Mouse (Mus musculus) frontal cortex, postnatal 36 days (tissue): ENCODE results near the gene Rps27a.

Experiments used
- DNase-seq, 2 experiments: peaks; one replicate each; pipeline ENCODE4 v3.0.0; 2022; ENCODE audit warnings: low spot score in 2 of 2

Gene Rps27a

GRCm38 (mm10) chr11:29512818-29513535, 34.9 kb downstream of the Rps27a start:
- no peak for DNase-seq

GRCm38 (mm10) chr11:29509421-29509820, 38.5 kb downstream of the Rps27a start:
- no peak for DNase-seq

- no peak for DNase-seq
Measured at GRCm38 (mm10) chr11:29504899-29505625, 42.8 kb downstream of the Rps27a start.

GRCm38 (mm10) chr11:29503948-29504893, 43.7 kb downstream of the Rps27a start:
- DNase-seq = no peak

- no peak for DNase-seq
Measured at GRCm38 (mm10) chr11:29496962-29497361, 50.9 kb downstream of the Rps27a start.
